Mouse (Mus musculus) layer of hippocampus, postnatal 14 days (tissue): ENCODE data around the gene Lap3. TPM values are rescaled to one million over a fixed set of nuclear protein-coding genes. Genes with fewer than 3 reads are reported as not detected.

Experiments used
- DNase-seq, 2 experiments: peaks; one replicate each; pipeline ENCODE4 v3.0.0; 2021 to 2022; ENCODE audit warnings: low spot score in 2 of 2, mixed read lengths in 1 of 2
- total RNA-seq, 2 experiments: library from RNA; stranded (reverse); gene quantifications; 2 replicates each; pipeline ENCODE4 v1.2.3; 2021

The Lap3 gene
- total RNA-seq, 2 experiments from 2014 or later, result 45.8 to 51.5 TPM

DNA sequence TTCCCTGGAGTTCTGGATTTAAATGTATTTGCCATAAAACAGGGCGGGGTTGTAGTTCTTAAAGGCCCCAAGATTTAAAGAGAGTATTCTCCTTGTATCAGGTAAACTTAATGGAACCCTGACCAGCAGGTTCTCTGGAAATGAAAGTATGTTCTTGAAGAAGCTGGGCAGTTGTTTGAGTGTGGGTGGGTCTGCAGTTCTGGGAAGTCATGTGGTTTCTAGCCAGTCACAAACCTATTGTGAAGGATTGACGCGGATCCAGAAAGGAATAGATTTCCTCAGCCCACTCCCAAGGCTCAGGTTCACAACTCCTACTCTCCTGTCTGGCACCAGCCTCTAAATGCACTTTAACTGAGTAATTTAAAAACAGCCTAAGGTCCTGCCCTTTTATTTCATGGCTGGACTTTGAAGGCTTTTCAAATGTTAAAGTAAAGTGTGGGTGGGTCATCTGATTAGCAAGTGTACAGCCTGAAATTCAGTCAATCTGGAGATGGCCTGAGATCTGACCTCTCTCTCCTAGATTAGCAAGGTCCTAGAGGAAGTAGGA lies 2.3 kb downstream of the Lap3 start:
- DNase-seq, result no peak

DNA sequence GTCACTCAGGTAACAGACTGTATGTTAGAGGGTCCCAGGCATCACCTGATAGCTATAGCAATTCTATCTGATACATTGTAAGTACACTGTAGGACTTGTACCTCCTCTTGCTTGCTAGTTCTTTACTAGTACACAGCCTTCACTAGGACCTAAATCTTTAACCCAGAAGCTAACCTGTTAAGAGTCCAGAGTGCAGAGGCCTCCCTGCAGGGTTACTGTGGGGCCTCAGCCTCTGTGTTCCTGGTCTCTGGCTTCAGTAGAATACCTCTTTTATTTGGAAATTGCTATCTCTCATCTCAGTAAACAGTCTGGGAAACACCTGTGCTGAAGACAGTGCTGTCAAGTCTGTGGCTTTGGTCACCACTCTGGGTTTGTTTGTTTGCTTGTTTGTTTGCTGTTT lies 2.9 kb downstream of the Lap3 start:
- no peak for DNase-seq

DNA sequence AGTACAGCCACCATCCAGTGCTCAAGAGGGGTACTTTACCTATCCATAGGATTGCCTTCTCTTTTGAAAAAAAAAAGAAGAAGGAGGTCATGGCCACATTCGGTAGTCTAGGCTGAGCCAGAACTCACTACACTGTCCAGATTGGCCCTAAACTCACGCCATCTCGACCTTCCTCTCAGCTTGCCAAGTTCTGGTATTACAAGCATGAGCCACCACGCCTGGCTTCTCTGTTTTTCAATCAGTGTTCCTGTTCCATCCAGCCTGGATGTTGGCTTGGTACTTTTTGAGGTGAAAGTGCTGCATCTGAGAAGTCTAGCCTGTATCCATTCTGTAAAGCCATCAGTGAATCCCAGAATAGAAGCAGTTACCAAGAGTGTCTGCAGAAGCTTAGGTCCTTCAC lies 3.3 kb downstream of the Lap3 start:
- no peak for DNase-seq

GRCm38 (mm10) chr5:45496930-45497550 lies 3.9 kb downstream of the Lap3 start:
- no peak for DNase-seq

DNA sequence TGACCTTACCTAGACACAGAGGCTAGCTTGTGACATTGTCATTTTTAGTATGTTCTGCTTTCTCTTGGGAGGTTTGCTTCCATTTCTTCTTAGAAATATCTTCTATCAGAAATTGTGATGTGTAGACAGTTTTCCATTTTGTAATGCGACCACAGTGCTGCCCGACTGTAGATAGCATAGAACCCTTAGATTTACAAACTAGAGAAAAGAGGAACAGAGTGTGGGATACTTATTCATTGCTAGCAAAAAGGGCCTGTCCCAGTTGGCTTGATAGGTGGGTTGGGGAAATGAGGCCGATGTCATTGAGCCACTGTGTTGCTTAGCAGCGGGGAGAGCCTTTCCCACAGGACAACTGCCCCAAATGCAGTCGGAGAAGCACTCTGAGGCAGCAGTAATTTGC lies 4.4 kb downstream of the Lap3 start:
- no peak for DNase-seq

- peak in 1 of 2 experiments; percentile 48 for DNase-seq
Observed at GRCm38 (mm10) chr5:45510071-45510470, 16.9 kb downstream of the Lap3 start.

GRCm38 (mm10) chr5:45512908-45513307 lies 19.7 kb downstream of the Lap3 start:
- DNase-seq, result no peak

GRCm38 (mm10) chr5:45513511-45513910 lies 20.3 kb downstream of the Lap3 start:
- no peak for DNase-seq

DNA sequence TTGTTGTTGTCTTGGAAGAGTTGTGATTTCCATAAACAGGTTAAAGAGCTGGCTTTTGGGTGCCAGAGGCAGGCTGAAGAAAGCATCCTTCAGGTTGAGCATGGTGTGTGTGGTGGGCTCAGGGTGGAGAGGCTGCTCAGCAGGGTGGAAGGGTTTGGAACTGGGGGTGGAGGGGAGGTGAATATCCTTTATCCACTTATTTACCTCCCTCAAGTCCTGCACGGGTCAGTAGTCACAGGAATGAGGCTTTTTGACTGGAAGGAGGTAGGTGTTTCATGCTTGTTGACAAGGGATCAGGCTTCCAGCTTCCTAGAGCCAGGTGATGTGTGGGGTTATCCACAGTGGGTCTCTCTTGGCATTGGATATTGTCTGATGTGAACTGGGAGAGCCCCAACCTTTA lies 21.4 kb downstream of the Lap3 start:
- DNase-seq, result no peak

DNA sequence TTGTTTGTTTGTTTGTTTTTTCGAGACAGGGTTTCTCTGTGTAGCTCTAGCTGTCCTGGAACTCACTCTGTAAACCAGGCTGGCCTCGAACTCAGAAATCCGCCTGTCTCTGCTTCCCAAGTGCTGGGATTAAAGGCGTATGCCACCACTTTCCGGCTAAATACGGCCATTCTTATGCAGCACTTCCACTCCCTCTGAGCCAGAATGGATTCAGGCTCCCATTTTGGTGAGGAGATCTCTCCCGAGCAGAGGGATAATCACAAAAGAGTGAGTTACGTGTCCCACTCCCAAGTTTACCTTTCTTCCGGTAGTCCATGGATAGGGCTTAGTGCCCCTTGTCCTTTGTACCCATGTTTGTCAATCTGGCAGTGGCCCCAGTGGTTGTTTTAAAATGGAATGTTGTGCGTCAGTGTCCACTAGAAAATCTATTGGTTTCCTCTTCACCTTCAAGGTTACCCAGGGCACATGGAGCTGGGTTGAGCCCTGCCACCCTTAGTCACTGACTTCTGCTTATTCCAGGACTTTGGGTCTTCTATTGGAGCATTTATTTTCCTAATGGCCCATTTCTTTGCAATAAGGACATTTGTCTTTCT lies 22.1 kb downstream of the Lap3 start:
- no peak for DNase-seq

- DNase-seq, result peak; percentile 93 to 95
Observed at GRCm38 (mm10) chr5:45519960-45520808, 27.0 kb downstream of the Lap3 start, which contains the start of gene Med28. Gene Med28 (plus strand): TSS chr5:45520229.

- DNase-seq, result no peak
Observed at GRCm38 (mm10) chr5:45520809-45521110, 27.6 kb downstream of the Lap3 start.

GRCm38 (mm10) chr5:45521601-45522000 lies 28.4 kb downstream of the Lap3 start:
- no peak for DNase-seq

- no peak for DNase-seq
Observed at GRCm38 (mm10) chr5:45525101-45525500, 31.9 kb downstream of the Lap3 start.

- no peak for DNase-seq
Observed at GRCm38 (mm10) chr5:45526338-45526737, 33.2 kb downstream of the Lap3 start.

GRCm38 (mm10) chr5:45529696-45530095 lies 36.5 kb downstream of the Lap3 start:
- DNase-seq, result no peak

DNA sequence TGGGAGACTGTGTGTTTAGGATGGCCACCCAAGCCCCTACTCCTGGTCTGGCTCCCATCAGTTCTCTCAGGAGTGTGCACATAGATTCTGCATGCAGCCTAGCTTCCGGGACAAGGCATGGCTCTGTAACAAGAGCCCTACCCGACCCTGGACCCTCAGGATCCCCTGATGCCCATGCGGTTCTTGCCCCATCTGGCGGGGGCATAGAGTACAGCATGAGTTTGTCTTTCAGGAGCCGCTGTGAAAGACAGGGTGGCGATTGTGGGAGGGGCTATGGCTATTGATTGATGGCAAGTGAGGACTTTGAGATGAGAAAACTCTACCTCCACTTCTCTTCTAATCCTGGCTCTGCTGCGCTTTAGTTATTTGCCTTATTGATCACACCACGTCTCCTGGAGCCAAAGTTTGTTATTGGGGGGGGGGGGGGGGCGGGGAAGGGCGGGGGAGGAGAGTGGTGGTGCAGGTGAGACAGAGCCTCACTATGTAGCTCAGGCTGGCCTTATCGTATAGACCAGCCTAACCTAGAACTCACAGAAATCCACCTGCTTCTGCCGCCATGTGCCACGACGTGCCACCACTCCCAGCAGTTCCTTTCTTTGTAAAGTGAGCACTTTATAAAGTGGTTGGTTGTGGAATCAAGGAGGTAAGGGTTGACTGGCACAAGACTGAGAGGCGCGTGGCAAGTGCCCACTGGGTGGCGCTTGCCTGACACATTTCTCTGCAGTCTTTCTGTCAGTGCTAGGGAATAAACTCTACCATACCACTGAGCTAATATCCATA lies 41.3 kb downstream of the Lap3 start:
- DNase-seq, result peak; percentile 57 to 68

GRCm38 (mm10) chr5:45535177-45535576 lies 42.0 kb downstream of the Lap3 start:
- no peak for DNase-seq

- DNase-seq, result no peak
Observed at GRCm38 (mm10) chr5:45539502-45539901, 46.3 kb downstream of the Lap3 start.

DNA sequence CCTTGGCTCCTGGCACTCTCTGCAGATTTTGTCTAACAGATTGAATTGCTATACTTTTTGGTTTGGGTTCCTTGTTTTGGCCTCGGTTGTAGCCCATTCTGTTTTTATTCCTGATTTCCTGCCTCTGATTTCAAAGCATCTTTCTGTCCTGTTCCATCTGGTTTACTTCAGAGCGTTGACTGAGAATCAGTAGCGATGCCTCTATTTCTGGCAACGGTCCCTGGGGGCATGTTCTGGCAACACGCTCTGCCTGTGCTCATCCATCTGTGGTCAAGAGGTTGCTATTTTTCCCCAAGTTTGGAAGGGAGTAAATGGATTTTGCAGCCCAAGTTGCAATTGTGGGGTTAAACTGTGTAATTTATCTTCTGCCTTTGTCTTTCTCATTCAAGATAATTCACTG lies 50.2 kb downstream of the Lap3 start:
- peak; percentile 12 to 53 for DNase-seq

DNA sequence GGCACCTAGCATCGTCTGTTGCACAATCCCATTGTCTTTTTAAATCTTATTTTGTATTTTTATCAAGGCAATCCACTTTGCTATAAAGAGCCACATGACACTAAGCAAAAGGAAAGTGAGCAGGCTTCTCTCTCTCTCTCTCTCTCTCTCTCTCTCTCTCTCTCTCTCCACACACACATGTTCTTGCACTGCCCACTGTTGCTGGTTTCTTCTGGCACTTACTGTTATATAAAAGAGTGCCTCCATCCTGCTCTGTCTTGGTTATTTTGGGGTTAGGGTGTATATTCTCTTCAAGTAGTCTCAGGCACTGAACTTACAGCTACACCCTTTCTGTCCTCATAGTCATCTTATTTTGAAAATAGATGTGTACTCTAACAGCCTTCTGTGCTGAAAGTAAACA lies 56.4 kb downstream of the Lap3 start:
- DNase-seq, result no peak
